Mouse (Mus musculus) lung, postnatal 0 days (tissue): ENCODE measurements around the gene Sbno2.

Source experiments
- CTCF ChIP-seq: IDR thresholded peaks from 2 replicates; pipeline ENCODE4 v1.5.1; 2016; ENCODE audit warnings: antibody characterized with exemption, mild to moderate bottlenecking
- EP300 ChIP-seq: IDR thresholded peaks from 2 replicates; pipeline ENCODE4 v1.6.1; 2016; ENCODE audit warnings: antibody characterized with exemption, mild to moderate bottlenecking, control low read depth

GRCm38 (mm10) chr10:80028521-80028846 is 76.9 kb downstream of the Sbno2 start:
- TF ChIP-seq CTCF: no peak
- no peak for TF ChIP-seq EP300
